Mouse (Mus musculus): ENCODE measurements around the gene Zfp628.

DNA sequence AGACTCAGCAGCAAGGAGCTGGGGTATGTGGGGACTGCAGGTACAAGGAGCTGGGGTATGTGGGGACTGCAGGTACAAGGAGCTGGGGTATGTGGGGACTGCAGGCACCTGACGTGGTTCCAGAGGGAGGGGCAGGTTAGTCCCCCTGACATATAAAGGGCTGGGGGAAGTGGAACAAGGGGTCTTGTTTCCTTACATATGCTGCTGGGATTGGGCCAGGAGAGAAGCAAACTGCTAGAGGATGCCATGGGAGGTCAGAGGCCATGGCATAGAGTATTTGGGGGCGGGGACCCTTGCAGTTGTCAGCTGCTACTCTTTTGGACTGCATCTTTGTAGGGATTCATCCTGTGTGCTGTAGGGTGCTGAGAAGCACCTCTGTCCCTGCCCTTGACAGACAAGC is 2.5 kb downstream of the Zfp628 start:
- TF ChIP-seq CTCF (IDR thresholded peaks at IDR 0.05; ENCODE audit: low read depth), result no peak
- TF ChIP-seq EP300 (optimal IDR thresholded peaks at IDR 0.05), result no peak
